Mouse (Mus musculus) forebrain, postnatal 0 days (tissue): ENCODE measurements around the gene Glo1. TPM values are rescaled to one million over a fixed set of nuclear protein-coding genes. Genes with fewer than 3 reads are reported as not detected.

Experiments
- ATAC-seq: fragments of 200-750 bp; cut with Nextera tagmentation; 2 replicates; pipeline ENCODE4 v1.8.0; 2017; ENCODE audit warnings: mild to moderate bottlenecking, moderate library complexity
- DNase-seq: peaks from one replicate; pipeline ENCODE4 v3.0.0-alpha.2; 2015
- H3K27ac ChIP-seq: fragments of 300-500 bp; sonication (generic); 2 replicates; pipeline ENCODE4 v1.5.1; 2014; ENCODE audit warnings: low read depth, mild to moderate bottlenecking, antibody characterized with exemption, low read length, moderate library complexity, mixed read lengths
- H3K27me3 ChIP-seq: fragments of 300-500 bp; sonication (generic); 2 replicates; pipeline ENCODE4 v1.6.1; 2014; ENCODE audit warnings: mild to moderate bottlenecking, low read length, mixed read lengths; ENCODE audit not compliant: insufficient read depth
- H3K36me3 ChIP-seq: fragments of 300-500 bp; sonication (generic); 2 replicates; pipeline ENCODE4 v1.6.1; 2014; ENCODE audit warnings: mild to moderate bottlenecking, moderate library complexity; ENCODE audit not compliant: insufficient read depth
- H3K4me1 ChIP-seq: fragments of 300-500 bp; sonication (generic); 2 replicates; pipeline ENCODE4 v1.6.1; 2014; ENCODE audit warnings: antibody characterized with exemption; ENCODE audit not compliant: insufficient read depth
- H3K4me2 ChIP-seq: fragments of 300-500 bp; sonication (generic); 2 replicates; pipeline ENCODE4 v1.6.1; 2014; ENCODE audit warnings: low read depth, mild to moderate bottlenecking, moderate library complexity
- H3K4me3 ChIP-seq: fragments of 300-500 bp; sonication (generic); 2 replicates; pipeline ENCODE4 v1.5.1; 2014; ENCODE audit warnings: low read depth, low read length, mixed read lengths
- H3K9ac ChIP-seq: fragments of 300-500 bp; sonication (generic); 2 replicates; pipeline ENCODE4 v1.6.1; 2014; ENCODE audit warnings: mild to moderate bottlenecking
- H3K9me3 ChIP-seq: fragments of 300-500 bp; sonication (generic); 2 replicates; pipeline ENCODE4 v1.6.1; 2016; ENCODE audit warnings: low read length
- CTCF ChIP-seq: sonication (generic); IDR thresholded peaks from 2 replicates; pipeline ENCODE4 v1.5.1; 2016; ENCODE audit warnings: antibody characterized with exemption, control low read depth, low read depth
- WGBS: fragments of 180-500 bp; shearing (Covaris S2); extraction: QIAGEN DNeasy Blood & Tissue Kit; methylation state at CpG from one replicate; pipeline ENCODE4 v1.1.7; 2014; 5-methylcytosine and 5-hydroxymethylcytosine counted together
- polyA plus RNA-seq: library from polyadenylated mRNA; unstranded; fragments of >200 nt; fragmentation: Nextera tagmentation; extraction: Ambion mirVana; gene quantifications from 2 replicates; pipeline ENCODE4 v1.2.1, GENCODE M21; 2015
- total RNA-seq: library from RNA; depleted of rRNA; stranded (reverse); fragments of >200 nt; gene quantifications from 2 replicates; pipeline ENCODE4 v1.2.3, GENCODE M21; 2014; rRNA removed

Glo1 gene
- total and polyA plus RNA-seq, 2 experiments from 2014 or later: 150 to 194 TPM

DNA sequence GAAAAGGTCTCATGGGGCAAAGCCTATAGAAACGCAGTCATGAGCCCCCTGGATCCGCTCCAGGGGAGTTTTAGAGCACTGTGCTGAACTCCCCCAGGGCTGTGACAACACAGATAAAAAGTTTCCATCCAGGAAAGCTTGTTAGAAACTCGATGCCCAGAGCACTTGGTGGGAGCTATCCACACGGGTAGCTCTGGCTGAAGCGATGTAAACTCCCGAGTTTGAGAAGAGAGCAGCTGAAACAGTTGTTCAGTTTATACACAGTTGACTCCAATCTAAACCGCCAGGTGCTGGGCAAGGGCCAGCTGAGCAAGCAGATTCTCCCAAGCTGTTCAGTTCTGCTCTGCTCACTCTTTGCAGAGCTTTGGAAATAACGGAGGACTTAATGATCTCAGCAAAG is 87.6 kb downstream of the Glo1 start:
- Histone ChIP-seq H3K36me3 (no peaks in the 10 kb centered on the region), H3K4me2 (no peak overlapping the region), H3K27me3 (no peaks in the 10 kb centered on the region), H3K4me3 (no peak overlapping the region), H3K9ac (no peak overlapping the region), H3K9me3 (no peaks in the 10 kb centered on the region), H3K4me1 (no peaks in the 10 kb centered on the region), H3K27ac (no peak overlapping the region)
- WGBS: 36% methylated on average over 8 of the region's 8 CpGs
- DNase-seq (peak; percentile 17), ATAC-seq (no peak)
- TF ChIP-seq CTCF: no peak

DNA sequence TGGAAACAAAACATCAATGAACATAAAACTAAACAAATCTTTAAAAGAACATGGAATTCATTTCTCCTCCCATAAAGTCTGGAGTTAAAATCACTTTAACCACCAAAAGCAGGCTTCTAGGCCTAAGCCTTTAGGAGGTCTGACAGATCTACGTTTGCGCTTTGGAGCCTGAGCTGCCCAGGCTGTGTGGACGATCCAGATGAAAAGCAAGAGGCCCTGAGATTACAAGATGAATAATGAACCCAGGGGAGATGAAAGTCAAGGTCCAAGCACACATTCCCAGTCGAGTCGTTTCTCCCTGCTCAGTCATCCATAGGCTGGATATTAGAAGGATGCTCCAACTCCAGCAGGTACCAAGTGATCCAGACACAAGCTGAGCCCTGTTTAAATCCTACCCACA is 90.0 kb downstream of the Glo1 start:
- no peaks in the 10 kb centered on the region for H3K27me3 ChIP-seq
- H3K9ac ChIP-seq: no peak overlapping the region
- no peaks in the 10 kb centered on the region for H3K9me3 ChIP-seq
- DNase-seq (no peak), ATAC-seq (no peak)
- no peaks in the 10 kb centered on the region for H3K4me1 ChIP-seq
- no peaks in the 10 kb centered on the region for H3K36me3 ChIP-seq
- WGBS: 61% methylated on average over 5 of the region's 5 CpGs
- no peak overlapping the region for H3K4me3 ChIP-seq
- H3K4me2 ChIP-seq: no peak overlapping the region
- no peak for TF ChIP-seq CTCF
- no peak overlapping the region for H3K27ac ChIP-seq

Other genes starting within 250 kb of the Glo1 start
- gene Btbd9, start 50.4 kb downstream of the Glo1 start, total RNA-seq: 55.0 and 63.6 TPM in 2 replicates
- gene Btbd9, start 50.4 kb downstream of the Glo1 start, polyA plus RNA-seq: 112 and 149 TPM in 2 replicates
- 1.5 and 5.0 TPM in 2 replicates for gene Dnah8, start 2.5 kb downstream of the Glo1 start, total RNA-seq
- gene Dnah8, start 2.5 kb downstream of the Glo1 start, polyA plus RNA-seq: 0.80 and 2.1 TPM in 2 replicates